Mouse (Mus musculus) left cerebral cortex, adult 9 months (tissue): ENCODE measurements around the gene Klhl33.

Source experiments
- DNase-seq, 2 experiments: peaks; one replicate each; pipeline ENCODE4 v3.0.0; 2022; ENCODE audit warnings: low spot score in 2 of 2

The Klhl33 gene

DNA sequence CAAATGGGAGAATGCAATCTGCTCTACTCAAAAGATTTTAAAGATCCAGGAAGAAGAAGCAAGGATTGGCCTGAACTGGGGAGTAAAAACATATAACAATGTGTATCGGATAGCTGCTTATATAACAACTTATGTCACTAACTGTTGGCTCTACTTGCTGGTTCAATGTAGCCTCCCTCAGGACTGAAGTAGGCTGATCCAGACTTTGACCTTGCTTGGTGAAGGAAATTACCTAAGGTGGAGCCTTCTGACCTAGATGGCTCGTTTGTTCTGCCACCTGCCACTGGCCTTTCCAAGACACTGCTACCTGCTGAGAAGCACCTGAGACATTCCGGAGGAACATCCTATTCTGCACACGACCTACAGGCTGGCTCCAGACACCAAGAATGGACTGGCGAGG is 41.5 kb downstream of the Klhl33 start:
- DNase-seq, result no peak
